In genomic region chr5:68313187-68313586, GRCm38 (mm10) we compare ENCODE assay signal across 26 mouse cellular contexts.
DNase-seq lines count a peak whose midpoint lies in the region; ATAC-seq and TF ChIP-seq lines count a peak whose summit lies in the region.
"Had no signal": no experiment of that assay in that cellular context is flagged by ENCODE, and none has a peak within 500 bp of the region (broad histone marks: within the 10 kb centered on the region; RNA-seq: fewer than 3 reads in every experiment).

No protein-coding gene starts in this region.

- 82% methylated on average over 3 of the region's 3 CpGs for WGBS in embryonic facial prominence, embryonic 11.5 days
- WGBS in embryonic facial prominence, embryonic 10.5 days: 77% methylated on average over 3 of the region's 3 CpGs
- WGBS in liver, embryonic 11.5 days: 85% methylated on average over 3 of the region's 3 CpGs

- in situ Hi-C loops in ES-E14 (cut with MboI; ENCODE audit: low sequenced_read_pairs in 2 of 2, unreplicated experiment in 2 of 2): no loop called here

- no peaks in the 10 kb centered on the region for H3K4me1 ChIP-seq in embryonic facial prominence, embryonic 11.5 days (ENCODE audit: control insufficient read depth, insufficient read depth, low read length)
- H3K4me1 ChIP-seq in embryonic facial prominence, embryonic 10.5 days: no peaks in the 10 kb centered on the region
- H3K4me1 ChIP-seq in ES-E14 (ENCODE audit: control insufficient read depth in 2 of 2, insufficient read depth in 2 of 2, low read length in 2 of 2, poor library complexity in 1 of 2): no peaks in the 10 kb centered on the region
- H3K4me1 ChIP-seq in liver, embryonic 11.5 days (replicated peaks; ENCODE audit: control insufficient read depth, insufficient read depth, low read length): no peaks in the 10 kb centered on the region
- H3K4me1 ChIP-seq: embryonic facial prominence, embryonic 13.5 days; forebrain, embryonic 13.5 days; forebrain, embryonic 15.5 days had no signal

- no peaks in the 10 kb centered on the region for H3K9me3 ChIP-seq in embryonic facial prominence, embryonic 11.5 days (replicated peaks; ENCODE audit: control insufficient read depth, low read length)
- no peaks in the 10 kb centered on the region for H3K9me3 ChIP-seq in embryonic facial prominence, embryonic 10.5 days
- H3K9me3 ChIP-seq in ES-E14 (ENCODE audit: control insufficient read depth, insufficient read depth, low read depth, low read length): no peaks in the 10 kb centered on the region
- no peaks in the 10 kb centered on the region for H3K9me3 ChIP-seq in liver, embryonic 11.5 days (ENCODE audit: control insufficient read depth, low read length)
- H3K9me3 ChIP-seq: embryonic facial prominence, embryonic 13.5 days; forebrain, embryonic 13.5 days; forebrain, embryonic 15.5 days had no signal

- H3K27me3 ChIP-seq in embryonic facial prominence, embryonic 11.5 days (ENCODE audit: control insufficient read depth, insufficient read depth, low read length): no peaks in the 10 kb centered on the region
- H3K27me3 ChIP-seq in embryonic facial prominence, embryonic 10.5 days (replicated peaks; ENCODE audit: low read depth, poor library complexity, severe bottlenecking): no peaks in the 10 kb centered on the region
- H3K27me3 ChIP-seq in liver, embryonic 11.5 days (replicated peaks; ENCODE audit: control insufficient read depth, insufficient read depth, low read length): no peaks in the 10 kb centered on the region
- H3K27me3 ChIP-seq: CH12.LX; embryonic facial prominence, embryonic 13.5 days; forebrain, embryonic 13.5 days; forebrain, embryonic 15.5 days had no signal

- H3K27ac ChIP-seq in embryonic facial prominence, embryonic 11.5 days (replicated peaks; ENCODE audit: low read depth, low read length): no peak overlapping the region
- H3K27ac ChIP-seq in embryonic facial prominence, embryonic 10.5 days (replicated peaks): no peak overlapping the region
- H3K27ac ChIP-seq in ES-E14 (ENCODE audit: insufficient read depth, low read depth, low read length, poor library complexity, severe bottlenecking): no peak overlapping the region
- no peak overlapping the region for H3K27ac ChIP-seq in liver, embryonic 11.5 days (ENCODE audit: low read depth, low read length)
- H3K27ac ChIP-seq: embryonic facial prominence, embryonic 13.5 days; forebrain, embryonic 13.5 days; forebrain, embryonic 15.5 days had no signal

- TF ChIP-seq POLR2A in brain, embryonic 14.5 days (IDR thresholded peaks at IDR 0.05; ENCODE audit: borderline replicate concordance, extremely low read depth, insufficient read depth, insufficient read length, poor library complexity, severe bottlenecking): no peak

- peak; percentile 3 for DNase-seq in embryonic facial prominence, embryonic 11.5 days (ENCODE audit: low spot score)
- no peak for DNase-seq in embryonic facial prominence, embryonic 10.5 days (ENCODE audit: low spot score)
- peak; percentile 11 for DNase-seq in kidney, adult 9 months
- DNase-seq in kidney, postnatal 4 days: no peak
- no peak for DNase-seq in ES-E14 (ENCODE audit: low read depth, low spot score)
- DNase-seq in brain, embryonic 14.5 days (ENCODE audit: low read depth): peak; percentile 12
- DNase-seq in liver, embryonic 11.5 days (ENCODE audit: low spot score): no peak
- no peak for DNase-seq in spleen, postnatal 4 days (ENCODE audit: low spot score in 2 of 2)
- DNase-seq: adrenal gland, adult 8-10 months; adrenal gland, postnatal 14 days; adrenal gland, postnatal 36 days; B cell, adult 2 months; cerebellum, adult 11 months; cerebellum, adult 18-20 months; cerebellum, adult 8-10 months; cerebellum, adult 9-11 months; cerebellum, postnatal 14 days; cerebellum, postnatal 36 days; embryo, embryonic 11 days; forebrain, postnatal 0 days had no signal

- H3K9ac ChIP-seq in embryonic facial prominence, embryonic 11.5 days (replicated peaks; ENCODE audit: low read length): no peak overlapping the region
- H3K9ac ChIP-seq in ES-E14 (ENCODE audit: insufficient read depth, low read depth, low read length, poor library complexity, severe bottlenecking): no peak overlapping the region
- H3K9ac ChIP-seq in liver, embryonic 11.5 days (ENCODE audit: low read depth, low read length): no peak overlapping the region
- H3K9ac ChIP-seq: embryonic facial prominence, embryonic 13.5 days; forebrain, embryonic 13.5 days; forebrain, embryonic 15.5 days; forebrain, postnatal 0 days had no signal

- H3K4me3 ChIP-seq in embryonic facial prominence, embryonic 11.5 days (ENCODE audit: low read depth, low read length): no peak overlapping the region
- no peak overlapping the region for H3K4me3 ChIP-seq in embryonic facial prominence, embryonic 10.5 days
- no peak overlapping the region for H3K4me3 ChIP-seq in ES-E14 (ENCODE audit: insufficient read depth in 1 of 2, low read depth in 1 of 2, low read length in 2 of 2, poor library complexity in 1 of 2, severe bottlenecking in 1 of 2)
- no peak overlapping the region for H3K4me3 ChIP-seq in liver, embryonic 11.5 days (ENCODE audit: low read depth, low read length)
- H3K4me3 ChIP-seq: embryonic facial prominence, embryonic 13.5 days; forebrain, embryonic 13.5 days; forebrain, embryonic 15.5 days had no signal

- TF ChIP-seq CTCF in brain, embryonic 14.5 days (IDR thresholded peaks at IDR 0.05; ENCODE audit: borderline replicate concordance, extremely low read depth, insufficient read depth, insufficient read length): no peak

- H3K4me2 ChIP-seq in embryonic facial prominence, embryonic 11.5 days (ENCODE audit: low read depth, low read length): no peak overlapping the region
- no peak overlapping the region for H3K4me2 ChIP-seq in liver, embryonic 11.5 days
- H3K4me2 ChIP-seq: embryonic facial prominence, embryonic 13.5 days; forebrain, embryonic 13.5 days; forebrain, embryonic 15.5 days had no signal

- ATAC-seq in embryonic facial prominence, embryonic 11.5 days (replicated peaks; ENCODE audit: insufficient number of reproducible peaks, low FRiP score, low TSS enrichment, low read depth): no peak
- ATAC-seq in liver, embryonic 11.5 days (replicated peaks; ENCODE audit: low FRiP score): no peak
- ATAC-seq: activated CD4-positive, CD25-positive, alpha-beta regulatory T cell, adult 4 months; CD4-positive, CD25-positive, alpha-beta regulatory T cell, adult 4 months; forebrain, embryonic 13.5 days; forebrain, embryonic 15.5 days; forebrain, postnatal 0 days had no signal

- no peaks in the 10 kb centered on the region for H3K36me3 ChIP-seq in embryonic facial prominence, embryonic 11.5 days (replicated peaks; ENCODE audit: control insufficient read depth, insufficient read depth, low read depth, low read length)
- H3K36me3 ChIP-seq in embryonic facial prominence, embryonic 10.5 days (replicated peaks): no peaks in the 10 kb centered on the region
- no peaks in the 10 kb centered on the region for H3K36me3 ChIP-seq in ES-E14 (ENCODE audit: control insufficient read depth, insufficient read depth, low read length, poor library complexity, severe bottlenecking)
- H3K36me3 ChIP-seq in liver, embryonic 11.5 days (ENCODE audit: control insufficient read depth, insufficient read depth, low read length): no peaks in the 10 kb centered on the region
- H3K36me3 ChIP-seq: embryonic facial prominence, embryonic 13.5 days; forebrain, embryonic 15.5 days had no signal

TF ChIP-seq in ES-E14, 5 proteins besides CTCF, POLR2A, EP300 and RAD21:
- TF ChIP-seq MAFK (IDR thresholded peaks at IDR 0.05; ENCODE audit: insufficient read depth, low read depth, low read length): 0 out of 2 replicates have a peak, but pooled peaks have one; percentile 34
- no peak for TF ChIP-seq CHD2 (IDR thresholded peaks at IDR 0.05; ENCODE audit: low read depth, low read length)
- TF ChIP-seq HCFC1 (IDR thresholded peaks at IDR 0.05; ENCODE audit: borderline replicate concordance, insufficient read depth, low read length): no peak

Comparison
In these comparisons a context has a peak if more than half of its experiments do, and no peak if none do; other contexts are left out.
1. DNase-seq: peak in embryonic facial prominence, embryonic 11.5 days (single experiment), kidney, adult 9 months (single experiment) and brain, embryonic 14.5 days (single experiment); none in embryonic facial prominence, embryonic 10.5 days (single experiment), kidney, postnatal 4 days (0 of 2), ES-E14 (single experiment), liver, embryonic 11.5 days (single experiment) and spleen, postnatal 4 days (0 of 2).